Mouse (Mus musculus) heart, embryonic 11.5 days (tissue): ENCODE measurements around the gene Xaf1. TPM values are rescaled to one million over a fixed set of nuclear protein-coding genes. Genes with fewer than 3 reads are reported as not detected.

Experiments
- ATAC-seq: fragments of 200-750 bp; cut with Nextera tagmentation; replicated peaks from 2 replicates; pipeline ENCODE4 v1.8.0; 2017; ENCODE audit warnings: moderate library complexity; ENCODE audit not compliant: insufficient number of reproducible peaks, low FRiP score, low TSS enrichment
- H3K27ac ChIP-seq: fragments of 300-500 bp; sonication (generic); 2 replicates; pipeline ENCODE4 v1.5.1; 2014; ENCODE audit warnings: mild to moderate bottlenecking, low read depth, low read length
- H3K27me3 ChIP-seq: fragments of 300-500 bp; sonication (generic); 2 replicates; pipeline ENCODE4 v1.6.1; 2014; ENCODE audit warnings: mild to moderate bottlenecking, low read length, mixed read lengths; ENCODE audit not compliant: control insufficient read depth, insufficient read depth
- H3K36me3 ChIP-seq: fragments of 300-500 bp; sonication (generic); 2 replicates; pipeline ENCODE4 v1.6.1; 2014; ENCODE audit warnings: mild to moderate bottlenecking, low read length, moderate library complexity, mixed read lengths; ENCODE audit not compliant: control insufficient read depth, insufficient read depth
- H3K4me1 ChIP-seq: fragments of 300-500 bp; sonication (generic); 2 replicates; pipeline ENCODE4 v1.6.1; 2014; ENCODE audit warnings: low read length; ENCODE audit not compliant: control insufficient read depth, insufficient read depth
- H3K4me2 ChIP-seq: fragments of 300-500 bp; sonication (generic); 2 replicates; pipeline ENCODE4 v1.6.1; 2014; ENCODE audit warnings: mild to moderate bottlenecking, moderate library complexity
- H3K4me3 ChIP-seq: fragments of 300-500 bp; sonication (generic); 2 replicates; pipeline ENCODE4 v1.5.1; 2014; ENCODE audit warnings: low read depth, low read length
- H3K9ac ChIP-seq: fragments of 300-500 bp; sonication (generic); 2 replicates; pipeline ENCODE4 v1.6.1; 2014; ENCODE audit warnings: mild to moderate bottlenecking, low read depth, low read length, moderate library complexity
- H3K9me3 ChIP-seq: fragments of 300-500 bp; sonication (generic); replicated peaks from 2 replicates; pipeline ENCODE4 v1.6.1; 2016; ENCODE audit warnings: low read length; ENCODE audit not compliant: control insufficient read depth
- WGBS: fragments of 180-500 bp; shearing (Covaris S2); extraction: QIAGEN DNeasy Blood & Tissue Kit; methylation state at CpG from one replicate; pipeline ENCODE4 v1.1.7; 2014; ENCODE audit not compliant: insufficient replicate concordance; 5-methylcytosine and 5-hydroxymethylcytosine counted together
- polyA plus RNA-seq: library from polyadenylated mRNA; unstranded; fragments of >200 nt; fragmentation: Nextera tagmentation; extraction: Ambion mirVana; gene quantifications from 2 replicates; pipeline ENCODE4 v1.2.1, GENCODE M21; 2014

Xaf1 gene
- 2.3 and 2.4 TPM in 2 replicates for polyA plus RNA-seq

DNA sequence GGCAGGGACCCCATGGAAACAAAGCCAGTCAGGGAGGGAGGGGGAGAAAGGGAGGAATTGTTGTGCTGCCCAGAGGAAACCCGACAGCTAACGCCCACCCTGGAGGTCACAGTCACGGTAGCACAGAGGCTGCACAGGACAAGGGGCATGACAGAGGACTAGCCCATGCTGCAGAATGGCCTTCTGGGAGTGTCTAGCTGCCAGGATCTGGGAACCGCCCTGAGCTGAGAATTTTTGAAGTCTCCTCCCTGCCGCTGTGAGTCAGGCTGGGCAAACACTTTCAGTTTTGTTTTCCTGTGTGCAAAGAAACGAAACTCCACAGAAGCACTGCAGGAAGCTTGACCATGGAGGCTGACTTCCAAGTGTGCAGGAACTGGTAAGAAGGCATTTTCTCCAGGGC is at the start of gene Xaf1:
Xaf1 (plus strand) TSS at position 296 of the 400 bp plus-strand sequence.
- Histone ChIP-seq H3K4me2 (peak within 1 kb of the TSS; percentile 46), H3K9ac (no peak within 1 kb of the TSS), H3K9me3 (no peaks in the 10 kb centered on the region), H3K4me1 (0 out of 2 replicates have a peak, but pooled peaks cover 4% of the 10 kb centered on the region), H3K4me3 (no peak within 1 kb of the TSS), H3K27me3 (no peaks in the 10 kb centered on the region), H3K36me3 (no peaks in the 10 kb centered on the region), H3K27ac (0 out of 2 replicates have a peak within 1 kb of the TSS, but pooled peaks have one; percentile 3)
- no peak for ATAC-seq
- 15% methylated on average over 6 of the region's 6 CpGs for WGBS

DNA sequence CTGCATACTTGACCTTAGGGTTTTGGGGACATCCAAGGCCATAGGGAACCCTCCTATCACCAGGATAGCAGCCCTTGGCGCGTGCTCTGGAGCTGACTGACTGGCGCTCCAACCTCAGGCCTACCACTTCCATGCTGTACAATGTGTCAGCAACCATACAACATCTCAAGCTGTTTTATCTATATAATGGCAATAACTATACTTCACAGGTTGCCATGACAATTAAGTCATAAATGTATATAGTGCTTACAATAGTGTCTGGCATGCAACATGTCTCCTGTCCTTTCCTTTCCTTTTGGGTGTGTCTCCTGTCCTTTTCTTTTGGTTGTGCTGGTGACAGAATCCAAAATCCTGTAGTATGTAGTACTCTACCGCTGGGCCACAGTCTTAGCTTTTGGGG is 45.8 kb upstream of the Xaf1 start:
- Histone ChIP-seq H3K36me3 (no peaks in the 10 kb centered on the region), H3K9ac (no peak overlapping the region), H3K4me2 (no peak overlapping the region), H3K27ac (no peak overlapping the region), H3K4me1 (no peaks in the 10 kb centered on the region), H3K9me3 (no peaks in the 10 kb centered on the region), H3K4me3 (no peak overlapping the region), H3K27me3 (no peaks in the 10 kb centered on the region; the same call in 1 of the 2 replicates)
- 88% methylated on average over 4 of the region's 4 CpGs for WGBS
- no peak for ATAC-seq

DNA sequence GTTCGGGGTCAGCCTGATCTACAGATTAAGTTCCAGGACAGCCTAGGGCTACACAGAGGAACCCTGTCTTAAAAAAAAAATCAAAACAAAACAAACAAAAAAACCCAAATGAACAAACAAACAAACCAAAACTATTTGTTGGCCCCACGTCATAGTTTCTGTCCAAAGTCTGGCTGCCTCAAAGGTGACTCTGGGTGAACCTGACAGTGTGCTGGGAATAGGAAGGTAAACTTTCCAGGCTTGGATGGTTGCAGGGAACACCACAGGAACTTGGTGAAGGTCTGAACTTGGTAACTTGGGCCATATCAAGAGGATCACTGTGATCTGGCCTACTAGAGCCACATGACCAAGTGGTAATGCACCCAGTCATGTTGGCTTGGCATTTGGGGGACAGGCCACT is 45.0 kb upstream of the Xaf1 start:
- 70% methylated on average over 2 of the region's 2 CpGs for WGBS
- H3K27ac ChIP-seq: no peak overlapping the region
- H3K4me3 ChIP-seq: no peak overlapping the region
- no peak overlapping the region for H3K9ac ChIP-seq
- no peaks in the 10 kb centered on the region; the same call in 1 of the 2 replicates for H3K27me3 ChIP-seq
- no peak for ATAC-seq
- H3K36me3 ChIP-seq: no peaks in the 10 kb centered on the region
- no peaks in the 10 kb centered on the region for H3K4me1 ChIP-seq
- H3K9me3 ChIP-seq: no peaks in the 10 kb centered on the region
- no peak overlapping the region for H3K4me2 ChIP-seq

DNA sequence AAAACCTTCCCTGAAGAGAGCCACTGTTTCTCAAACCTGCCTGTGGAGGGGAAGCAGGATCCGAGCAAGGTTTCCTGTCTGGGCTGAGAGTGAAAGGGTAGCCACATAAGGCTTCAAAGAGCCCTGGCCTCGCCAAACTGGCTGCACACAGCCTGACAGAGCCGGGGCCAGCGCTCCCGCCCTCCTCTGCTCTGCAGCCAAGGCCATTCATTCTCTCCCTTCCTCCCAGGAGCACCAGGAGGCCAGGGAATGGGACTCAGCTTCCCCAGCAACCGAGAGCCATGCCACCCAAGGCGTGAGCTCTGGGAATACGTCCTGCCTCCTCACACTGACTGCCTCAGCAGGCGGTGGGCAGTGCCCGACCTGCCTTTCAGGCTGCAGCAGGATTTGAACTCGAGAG is 35.9 kb upstream of the Xaf1 start:
- Histone ChIP-seq H3K36me3 (no peaks in the 10 kb centered on the region), H3K27me3 (peaks cover 37% of the 10 kb centered on the region), H3K9me3 (no peaks in the 10 kb centered on the region), H3K4me1 (0 out of 2 replicates have a peak, but pooled peaks cover 4% of the 10 kb centered on the region), H3K27ac (no peak overlapping the region), H3K9ac (no peak overlapping the region), H3K4me3 (no peak overlapping the region), H3K4me2 (peak overlapping the region; percentile 40; the same call in 1 of the 2 replicates)
- no peak for ATAC-seq
- 5% methylated on average over 11 of the region's 11 CpGs for WGBS

DNA sequence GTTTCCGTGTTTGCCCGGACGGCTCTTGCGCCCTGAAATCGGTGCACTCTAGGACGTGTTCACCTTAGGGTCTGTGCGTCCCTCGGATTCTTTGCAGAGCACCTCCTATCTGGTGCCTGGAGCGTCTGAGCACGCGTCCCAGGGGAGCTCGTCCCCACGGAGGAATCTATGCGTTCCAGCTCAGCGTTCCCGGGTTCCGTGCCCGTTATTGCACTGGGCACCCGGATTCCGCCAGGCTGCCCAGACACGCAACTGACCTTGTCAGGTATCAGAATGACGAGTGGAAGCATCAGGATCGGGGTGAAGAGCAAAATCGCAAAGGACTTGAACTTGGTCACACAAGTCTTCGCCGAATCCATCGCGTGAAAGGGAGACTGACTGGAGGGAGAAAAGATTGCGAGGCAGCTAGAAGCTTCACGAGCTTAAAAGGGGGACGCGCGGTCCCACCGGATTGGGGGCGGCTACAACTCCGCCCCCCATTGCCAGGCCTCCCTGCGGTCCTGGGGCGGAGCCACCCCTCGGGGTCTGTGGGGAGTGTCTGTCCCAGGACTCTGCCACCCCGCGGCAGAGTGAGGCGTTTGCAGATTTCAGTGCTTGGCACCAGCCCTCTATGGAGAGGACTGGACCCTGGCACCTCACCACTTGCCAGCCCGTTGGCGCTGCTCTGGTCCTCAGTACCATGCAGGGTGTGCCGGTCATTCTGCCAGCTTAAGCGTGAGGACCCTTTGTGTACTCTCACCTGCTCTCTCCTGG is 35.0 kb upstream of the Xaf1 start:
- H3K4me3 ChIP-seq: peak overlapping the region; percentile 47
- peak; percentile 77 for ATAC-seq
- H3K27me3 ChIP-seq: peaks cover 37% of the 10 kb centered on the region
- 0 out of 2 replicates have a peak, but pooled peaks cover 4% of the 10 kb centered on the region for H3K4me1 ChIP-seq
- H3K4me2 ChIP-seq: peak overlapping the region; percentile 85
- WGBS: under 1% methylated on average over 46 of the region's 46 CpGs
- H3K9me3 ChIP-seq: no peaks in the 10 kb centered on the region
- no peaks in the 10 kb centered on the region for H3K36me3 ChIP-seq
- no peak overlapping the region for H3K27ac ChIP-seq
- peak overlapping the region; percentile 55 for H3K9ac ChIP-seq

DNA sequence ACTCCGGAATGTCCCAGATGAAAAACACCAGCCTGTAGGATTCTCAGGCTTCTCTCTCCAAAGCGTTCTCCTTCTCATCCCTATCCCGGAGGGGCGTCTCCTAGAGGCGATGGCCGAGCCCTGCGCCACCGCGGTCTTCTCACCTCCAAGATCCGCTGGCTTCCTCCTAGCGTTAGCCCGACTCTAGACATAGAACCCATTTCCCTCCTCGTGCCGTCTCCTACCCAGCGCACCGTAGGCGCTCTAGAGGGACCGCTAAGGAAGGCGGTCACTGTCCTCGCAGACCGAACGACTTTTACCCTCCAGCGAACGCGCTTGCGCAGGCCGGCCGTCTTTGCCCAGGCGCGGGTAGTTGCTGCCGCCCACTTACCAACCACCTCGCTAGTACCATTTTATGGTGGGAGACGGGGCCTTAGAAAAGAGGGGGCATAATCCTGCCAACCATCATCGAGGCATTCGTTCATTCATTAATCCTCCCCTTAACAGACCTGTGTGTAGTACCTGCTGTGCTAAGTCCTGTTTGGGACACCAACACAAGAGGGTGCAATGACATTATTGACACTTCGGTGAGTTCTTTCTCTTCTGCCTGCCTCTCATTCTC is 34.4 kb upstream of the Xaf1 start, which contains the start of gene Slc13a5:
Slc13a5 (minus strand) TSS at position 263 of the 601 bp plus-strand sequence.
- Histone ChIP-seq H3K9ac (peak within 1 kb of the TSS; percentile 55), H3K27me3 (peaks cover 37% of the 10 kb centered on the region), H3K4me1 (peaks cover 8% of the 10 kb centered on the region; the same call in 1 of the 2 replicates), H3K36me3 (no peaks in the 10 kb centered on the region), H3K4me2 (peak within 1 kb of the TSS; percentile 85), H3K9me3 (no peaks in the 10 kb centered on the region), H3K4me3 (peak within 1 kb of the TSS; percentile 47), H3K27ac (no peak within 1 kb of the TSS)
- WGBS: 3% methylated on average over 36 of the region's 36 CpGs
- no peak; the same call in 1 of the 2 replicates for ATAC-seq

DNA sequence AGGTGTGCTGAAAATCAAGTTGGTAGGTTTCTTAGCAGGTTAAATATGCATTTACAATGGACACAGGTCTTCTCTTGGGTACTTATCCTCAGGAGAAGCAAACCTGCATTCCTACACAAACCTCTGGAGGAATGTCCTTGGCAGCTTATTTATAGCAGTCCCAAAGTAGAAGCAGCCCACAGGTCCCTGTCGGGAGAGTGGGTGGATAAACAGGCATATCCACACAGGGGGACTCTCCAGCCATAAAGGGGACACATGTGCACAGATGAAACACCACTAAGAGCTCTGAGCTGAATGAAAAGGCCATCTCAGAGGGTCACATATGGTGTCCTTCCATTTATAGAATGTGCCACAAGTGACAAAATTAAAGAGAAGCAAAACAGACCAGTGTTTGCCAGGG is 29.7 kb upstream of the Xaf1 start:
- WGBS: 26% methylated on average over 1 of the region's 1 CpGs
- Histone ChIP-seq H3K9me3 (no peaks in the 10 kb centered on the region), H3K27me3 (peaks cover 7% of the 10 kb centered on the region), H3K4me1 (peaks cover 8% of the 10 kb centered on the region; the same call in 1 of the 2 replicates), H3K4me3 (no peak overlapping the region), H3K36me3 (no peaks in the 10 kb centered on the region), H3K27ac (no peak overlapping the region), H3K9ac (no peak overlapping the region), H3K4me2 (no peak overlapping the region)
- ATAC-seq: no peak

DNA sequence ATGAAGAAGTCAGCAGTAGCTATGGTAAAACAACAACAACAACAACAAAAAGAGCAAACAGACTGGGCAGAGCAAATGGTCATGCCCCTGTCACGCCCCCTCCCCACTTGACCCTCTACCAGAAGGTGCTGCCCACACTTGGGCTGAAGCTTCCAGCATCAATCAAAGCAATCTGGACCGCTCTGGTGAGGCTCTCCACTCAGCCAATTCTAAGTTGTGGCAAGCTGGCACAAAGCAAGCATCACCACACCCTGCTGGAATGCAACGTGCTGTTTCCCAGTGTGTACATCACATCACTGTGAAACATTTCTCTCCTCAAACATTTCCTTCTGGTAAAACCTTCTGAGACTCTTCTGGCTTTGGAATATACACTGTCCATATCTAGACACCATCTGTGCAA is 28.1 kb upstream of the Xaf1 start:
- Histone ChIP-seq H3K27me3 (no peaks in the 10 kb centered on the region), H3K27ac (no peak overlapping the region), H3K4me3 (no peak overlapping the region), H3K9ac (no peak overlapping the region), H3K4me2 (no peak overlapping the region), H3K36me3 (no peaks in the 10 kb centered on the region), H3K9me3 (no peaks in the 10 kb centered on the region), H3K4me1 (peaks cover 4% of the 10 kb centered on the region; the same call in 1 of the 2 replicates)
- no peak for ATAC-seq
- 73% methylated on average over 3 of the region's 3 CpGs for WGBS
